Mouse (Mus musculus) liver, embryonic 11.5 days (tissue): ENCODE measurements around the gene Cd5. TPM values are rescaled to one million over a fixed set of nuclear protein-coding genes. Genes with fewer than 3 reads are reported as not detected.

ENCODE experiments used
- ATAC-seq: fragments of 200-750 bp; cut with Nextera tagmentation; replicated peaks from 2 replicates; pipeline ENCODE4 v1.8.0; 2017; ENCODE audit warnings: moderate number of reproducible peaks, mild to moderate bottlenecking, moderate TSS enrichment, moderate library complexity; ENCODE audit not compliant: low FRiP score
- DNase-seq: peaks from one replicate; pipeline ENCODE4 v3.0.0-alpha.2; 2017; ENCODE audit warnings: low spot score
- H3K27ac ChIP-seq: fragments of 300-500 bp; sonication (generic); 2 replicates; pipeline ENCODE4 v1.5.1; 2014; ENCODE audit warnings: mild to moderate bottlenecking, low read depth, low read length, control low read depth
- H3K27me3 ChIP-seq: fragments of 300-500 bp; sonication (generic); replicated peaks from 2 replicates; pipeline ENCODE4 v1.6.1; 2014; ENCODE audit warnings: low read length, mixed read lengths; ENCODE audit not compliant: control insufficient read depth, insufficient read depth
- H3K36me3 ChIP-seq: fragments of 300-500 bp; sonication (generic); 2 replicates; pipeline ENCODE4 v1.6.1; 2014; ENCODE audit warnings: mild to moderate bottlenecking, low read length, moderate library complexity, mixed read lengths; ENCODE audit not compliant: control insufficient read depth, insufficient read depth
- H3K4me1 ChIP-seq: fragments of 300-500 bp; sonication (generic); replicated peaks from 2 replicates; pipeline ENCODE4 v1.6.1; 2014; ENCODE audit warnings: low read length, mixed read lengths; ENCODE audit not compliant: control insufficient read depth, insufficient read depth
- H3K4me2 ChIP-seq: fragments of 300-500 bp; sonication (generic); 2 replicates; pipeline ENCODE4 v1.6.1; 2014; ENCODE audit warnings: mild to moderate bottlenecking, control low read depth, moderate library complexity
- H3K4me3 ChIP-seq: fragments of 300-500 bp; sonication (generic); 2 replicates; pipeline ENCODE4 v1.5.1; 2014; ENCODE audit warnings: low read depth, low read length, control low read depth
- H3K9ac ChIP-seq: fragments of 300-500 bp; sonication (generic); 2 replicates; pipeline ENCODE4 v1.6.1; 2014; ENCODE audit warnings: low read depth, low read length, control low read depth
- H3K9me3 ChIP-seq: fragments of 300-500 bp; sonication (generic); 2 replicates; pipeline ENCODE4 v1.6.1; 2016; ENCODE audit warnings: low read length, inconsistent platforms, mixed read lengths; ENCODE audit not compliant: control insufficient read depth
- WGBS: fragments of 180-500 bp; shearing (Covaris S2); extraction: QIAGEN DNeasy Blood & Tissue Kit; methylation state at CpG from one replicate; pipeline ENCODE4 v1.1.7; 2014; 5-methylcytosine and 5-hydroxymethylcytosine counted together
- polyA plus RNA-seq: library from polyadenylated mRNA; unstranded; fragments of >200 nt; fragmentation: Nextera tagmentation; extraction: Ambion mirVana; gene quantifications from 2 replicates; pipeline ENCODE4 v1.2.1, GENCODE M21; 2014

Gene Cd5
- polyA plus RNA-seq, 1 experiment from 2014 or later: not detected

DNA sequence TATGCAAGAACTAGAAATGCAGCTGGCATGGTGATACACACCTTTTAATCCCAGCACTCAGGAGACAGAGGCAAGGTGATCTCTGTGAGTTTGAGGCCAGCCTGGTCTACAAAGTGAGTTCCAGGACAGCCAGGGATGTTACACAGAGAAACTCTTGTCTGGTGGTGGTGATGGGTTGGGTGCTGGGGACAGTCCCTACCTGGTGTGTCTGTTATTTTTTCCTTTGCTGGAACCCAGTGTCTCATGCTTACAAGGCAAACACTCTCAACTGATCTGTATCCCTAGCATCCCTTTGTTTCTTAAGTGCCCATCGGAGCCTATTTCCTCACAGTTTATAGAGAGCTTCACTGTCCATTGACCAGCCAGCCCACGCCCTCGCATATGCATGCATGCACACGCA is 1.1 kb upstream of the Cd5 start:
- ATAC-seq: no peak
- H3K9me3 ChIP-seq: no peaks in the 10 kb centered on the region
- H3K36me3 ChIP-seq: no peaks in the 10 kb centered on the region
- H3K4me1 ChIP-seq: no peaks in the 10 kb centered on the region
- no peaks in the 10 kb centered on the region for H3K27me3 ChIP-seq
- no peak overlapping the region for H3K27ac ChIP-seq
- no peak overlapping the region for H3K4me3 ChIP-seq
- H3K9ac ChIP-seq: no peak overlapping the region
- DNase-seq: no peak
- WGBS: 91% methylated on average over 4 of the region's 4 CpGs
- no peak overlapping the region for H3K4me2 ChIP-seq

DNA sequence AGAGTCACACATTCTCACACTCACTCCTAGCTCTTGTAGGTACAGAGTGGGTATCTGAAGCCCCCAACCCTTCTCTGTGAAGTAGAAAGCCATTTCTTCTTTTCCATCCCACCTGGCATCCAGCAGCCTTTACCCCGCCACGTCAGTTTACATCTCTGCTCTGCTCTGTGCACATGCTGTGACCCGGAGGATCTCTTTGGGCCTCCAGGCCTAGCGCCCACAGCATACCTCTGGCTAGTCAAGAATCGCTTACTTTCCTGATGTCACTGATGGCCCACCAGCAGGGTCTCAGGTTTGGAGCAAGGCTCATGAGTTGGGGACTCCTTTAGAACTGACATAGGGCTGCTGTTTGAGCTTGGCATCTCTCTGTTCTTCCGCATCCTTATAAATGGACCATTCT is 764 bp downstream of the Cd5 start:
- no peak for ATAC-seq
- Histone ChIP-seq H3K36me3 (no peaks in the 10 kb centered on the region), H3K9ac (no peak overlapping the region), H3K4me3 (no peak overlapping the region), H3K27ac (no peak overlapping the region), H3K27me3 (no peaks in the 10 kb centered on the region), H3K4me2 (no peak overlapping the region), H3K9me3 (no peaks in the 10 kb centered on the region), H3K4me1 (no peaks in the 10 kb centered on the region)
- WGBS: 94% methylated on average over 6 of the region's 6 CpGs
- DNase-seq: no peak

DNA sequence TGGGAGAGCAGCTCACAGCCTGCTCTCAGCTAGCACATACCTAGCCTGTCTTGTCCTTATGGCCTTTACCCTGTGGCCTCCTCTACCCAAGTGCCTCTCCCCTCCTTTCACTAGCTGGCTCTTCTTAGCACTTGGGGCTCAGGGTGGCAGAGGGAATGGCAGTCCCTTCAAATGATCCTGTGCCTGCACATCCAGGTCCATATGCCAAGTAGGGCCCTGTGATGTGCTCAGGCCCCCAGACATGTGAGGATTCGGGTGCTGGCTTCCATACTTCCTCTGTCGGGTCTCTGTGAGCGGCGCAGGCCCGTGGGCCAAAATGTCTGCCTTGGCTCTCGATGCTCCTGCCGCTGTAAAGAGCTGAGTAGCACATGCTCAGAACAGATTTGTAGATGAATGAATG is 2.9 kb downstream of the Cd5 start:
- no peaks in the 10 kb centered on the region for H3K36me3 ChIP-seq
- H3K27ac ChIP-seq: no peak overlapping the region
- H3K4me1 ChIP-seq: no peaks in the 10 kb centered on the region
- H3K4me2 ChIP-seq: no peak overlapping the region
- H3K9ac ChIP-seq: no peak overlapping the region
- no peak overlapping the region for H3K4me3 ChIP-seq
- no peak for ATAC-seq
- H3K9me3 ChIP-seq: no peaks in the 10 kb centered on the region
- 90% methylated on average over 7 of the region's 7 CpGs for WGBS
- no peaks in the 10 kb centered on the region for H3K27me3 ChIP-seq
- DNase-seq: no peak

DNA sequence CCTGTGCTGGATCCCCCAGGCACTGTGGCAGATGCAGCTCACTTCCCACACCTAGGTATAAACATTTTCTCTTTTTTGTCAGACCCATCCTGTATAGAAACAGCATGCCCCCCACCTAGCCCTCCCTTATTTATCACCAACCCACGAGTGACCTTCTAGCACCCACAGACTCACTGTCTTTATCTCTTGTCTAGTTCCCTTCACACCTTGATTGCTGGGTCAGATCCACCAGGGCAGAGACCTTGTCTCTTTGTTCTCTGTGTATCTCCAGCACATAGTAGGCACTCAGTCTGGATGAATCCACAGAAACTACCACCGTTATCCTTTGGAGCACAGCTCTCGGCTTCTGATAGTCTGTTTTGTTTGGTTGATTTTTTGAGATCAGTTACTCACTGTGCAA is 3.7 kb downstream of the Cd5 start:
- Histone ChIP-seq H3K9me3 (no peaks in the 10 kb centered on the region), H3K36me3 (no peaks in the 10 kb centered on the region), H3K27me3 (no peaks in the 10 kb centered on the region), H3K4me2 (no peak overlapping the region), H3K4me1 (no peaks in the 10 kb centered on the region), H3K9ac (no peak overlapping the region), H3K27ac (no peak overlapping the region), H3K4me3 (no peak overlapping the region)
- no peak for DNase-seq
- ATAC-seq: no peak
- WGBS: 76% methylated on average over 3 of the region's 3 CpGs

DNA sequence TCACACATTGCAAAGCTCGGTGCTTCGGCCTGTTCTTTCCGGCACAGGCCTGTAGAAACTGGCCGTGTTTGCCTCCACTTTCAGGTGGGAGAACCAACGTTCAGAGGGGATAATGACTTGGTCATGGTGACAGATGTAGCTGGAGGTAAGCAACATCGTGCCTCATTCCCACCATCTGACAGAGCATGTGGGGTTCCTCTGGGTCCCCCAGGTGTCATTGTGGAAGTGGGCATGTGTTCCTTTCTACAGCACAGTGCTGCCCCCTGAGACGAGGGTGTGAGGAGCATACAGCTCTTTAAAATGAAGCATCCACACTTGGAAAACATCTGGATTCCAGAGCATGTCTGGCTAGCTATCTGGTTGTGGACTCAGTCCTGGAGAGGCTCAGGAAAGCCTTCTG is 4.2 kb downstream of the Cd5 start:
- H3K4me2 ChIP-seq: no peak overlapping the region
- no peak overlapping the region for H3K9ac ChIP-seq
- H3K27ac ChIP-seq: no peak overlapping the region
- no peaks in the 10 kb centered on the region for H3K9me3 ChIP-seq
- ATAC-seq (no peak), DNase-seq (no peak)
- H3K27me3 ChIP-seq: no peaks in the 10 kb centered on the region
- H3K36me3 ChIP-seq: no peaks in the 10 kb centered on the region
- WGBS: 84% methylated on average over 7 of the region's 7 CpGs
- no peaks in the 10 kb centered on the region for H3K4me1 ChIP-seq
- no peak overlapping the region for H3K4me3 ChIP-seq

DNA sequence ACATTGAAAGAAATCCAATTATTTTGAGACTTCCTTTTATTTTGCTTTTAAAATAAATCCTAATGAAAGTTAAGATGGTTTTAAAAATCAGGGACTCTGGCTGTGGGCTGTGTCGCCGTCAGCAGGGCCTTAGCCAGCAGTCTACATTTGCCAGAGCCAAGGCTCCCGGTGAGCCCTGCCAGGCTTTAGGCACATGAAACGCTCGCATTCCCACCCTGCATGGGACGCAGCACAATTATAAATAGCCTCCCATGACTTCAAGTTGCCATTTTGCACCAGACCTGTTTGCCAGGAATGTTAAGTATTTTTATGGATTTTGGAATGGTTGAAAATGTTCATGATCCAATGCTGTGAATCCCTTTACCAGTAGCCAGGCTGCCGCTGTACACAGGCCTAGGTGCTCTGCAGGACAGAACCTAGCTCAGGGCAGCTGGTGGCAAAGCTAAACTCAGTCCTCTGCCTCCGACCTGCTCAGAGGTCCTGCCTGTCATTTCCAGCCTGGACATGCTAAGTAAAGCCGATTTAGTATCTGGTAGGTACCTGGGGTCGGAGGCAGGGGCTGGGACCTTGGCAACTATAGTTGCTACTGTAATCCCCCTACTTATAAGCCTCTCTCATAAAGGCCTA is 5.2 kb downstream of the Cd5 start:
- Histone ChIP-seq H3K9me3 (no peaks in the 10 kb centered on the region), H3K27me3 (no peaks in the 10 kb centered on the region), H3K36me3 (no peaks in the 10 kb centered on the region), H3K4me1 (no peaks in the 10 kb centered on the region), H3K27ac (no peak overlapping the region), H3K4me3 (no peak overlapping the region), H3K9ac (no peak overlapping the region), H3K4me2 (no peak overlapping the region)
- 83% methylated on average over 10 of the region's 10 CpGs for WGBS
- no peak for ATAC-seq
- no peak for DNase-seq

DNA sequence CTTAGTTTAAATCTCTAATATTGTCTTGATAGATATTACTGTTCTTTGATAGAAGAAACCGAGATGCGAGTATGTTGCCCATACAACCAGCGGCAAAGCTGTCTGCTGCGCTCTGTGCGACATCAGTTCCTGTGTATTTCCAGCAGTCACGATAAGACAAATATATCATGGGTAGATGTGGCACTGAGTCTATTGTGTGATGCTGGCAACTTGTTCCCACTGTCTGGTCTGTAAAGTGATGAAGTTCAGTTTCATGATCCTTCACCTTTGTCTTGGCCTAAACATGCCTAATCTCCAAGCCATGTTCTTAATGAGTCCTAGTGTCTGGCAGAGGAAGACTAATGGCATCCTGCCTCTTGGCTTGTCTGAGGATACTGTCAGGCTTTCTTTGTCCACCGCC is 6.1 kb downstream of the Cd5 start:
- no peak overlapping the region for H3K4me3 ChIP-seq
- H3K4me2 ChIP-seq: no peak overlapping the region
- no peaks in the 10 kb centered on the region for H3K4me1 ChIP-seq
- WGBS: 89% methylated on average over 7 of the region's 7 CpGs
- no peaks in the 10 kb centered on the region for H3K36me3 ChIP-seq
- DNase-seq (no peak), ATAC-seq (no peak)
- no peak overlapping the region for H3K27ac ChIP-seq
- H3K9me3 ChIP-seq: no peaks in the 10 kb centered on the region
- no peak overlapping the region for H3K9ac ChIP-seq
- H3K27me3 ChIP-seq: no peaks in the 10 kb centered on the region

DNA sequence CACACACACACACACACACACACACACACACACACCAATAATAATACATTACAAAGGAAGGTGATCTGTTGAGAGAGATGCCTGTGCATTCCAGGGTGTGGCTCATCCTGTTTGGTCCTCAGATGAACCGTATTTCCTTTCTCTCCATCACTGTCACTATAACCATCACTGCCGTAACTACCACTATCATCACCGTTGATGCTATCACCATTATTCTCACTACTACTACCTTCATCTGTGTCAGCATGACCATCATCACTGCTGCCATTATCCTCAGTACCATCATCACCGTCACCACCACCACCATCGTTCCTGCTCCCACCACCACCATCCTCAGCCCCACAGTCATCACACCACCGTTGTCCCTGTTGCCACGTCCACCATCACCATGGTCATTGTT is 6.8 kb downstream of the Cd5 start:
- Histone ChIP-seq H3K4me3 (no peak overlapping the region), H3K4me1 (no peaks in the 10 kb centered on the region), H3K27me3 (no peaks in the 10 kb centered on the region), H3K9me3 (no peaks in the 10 kb centered on the region), H3K9ac (no peak overlapping the region), H3K27ac (no peak overlapping the region), H3K36me3 (no peaks in the 10 kb centered on the region), H3K4me2 (no peak overlapping the region)
- no peak for DNase-seq
- 91% methylated on average over 7 of the region's 7 CpGs for WGBS
- ATAC-seq: no peak

DNA sequence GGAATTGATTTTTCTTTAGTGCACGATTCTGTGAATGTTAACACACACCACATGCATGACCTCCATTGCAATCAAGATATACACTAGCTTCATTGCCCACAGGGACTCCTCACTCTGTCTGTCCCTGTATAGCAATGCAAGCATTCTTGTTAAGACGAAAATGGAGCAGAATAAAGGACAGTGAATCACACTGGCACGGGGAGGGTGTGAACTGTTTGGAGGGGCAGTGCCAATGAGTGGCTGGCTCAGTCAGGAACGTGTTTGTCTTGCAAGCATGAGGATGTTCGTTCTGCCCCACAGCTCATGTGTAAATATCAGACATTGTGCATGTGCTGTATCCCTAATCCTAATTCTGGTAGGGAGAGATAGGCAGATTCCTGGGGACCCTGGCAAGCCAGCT is 8.3 kb downstream of the Cd5 start:
- no peak overlapping the region for H3K4me3 ChIP-seq
- H3K27me3 ChIP-seq: no peaks in the 10 kb centered on the region
- H3K9ac ChIP-seq: no peak overlapping the region
- H3K36me3 ChIP-seq: no peaks in the 10 kb centered on the region
- no peak overlapping the region for H3K4me2 ChIP-seq
- H3K27ac ChIP-seq: no peak overlapping the region
- 77% methylated on average over 5 of the region's 5 CpGs for WGBS
- H3K9me3 ChIP-seq: no peaks in the 10 kb centered on the region
- DNase-seq: no peak
- no peaks in the 10 kb centered on the region for H3K4me1 ChIP-seq
- ATAC-seq: no peak
